Mouse (Mus musculus) CH12.LX (cell line): ENCODE data around the gene Snta1. TPM values are rescaled to one million over a fixed set of nuclear protein-coding genes. Genes with fewer than 3 reads are reported as not detected.

ENCODE experiments used
- DNase-seq: peaks from one replicate; pipeline ENCODE4 v3.0.0-alpha.2; 2013; ENCODE audit errors: extremely low read depth
- H3K27ac ChIP-seq: 2 replicates; pipeline ENCODE4 v1.5.1; 2012; ENCODE audit warnings: low read depth, mild to moderate bottlenecking, control low read depth, moderate library complexity; ENCODE audit not compliant: insufficient read depth
- H3K27me3 ChIP-seq: replicated peaks from 2 replicates; pipeline ENCODE3; 2012; ENCODE audit warnings: inconsistent platforms
- H3K36me3 ChIP-seq, 2 experiments: replicated peaks in 1 of 2; 2 replicates each; pipeline versions ENCODE3 to v1.6.1; 2012; ENCODE audit warnings: inconsistent platforms in 1 of 2, low read length in 1 of 2, mild to moderate bottlenecking in 1 of 2, mixed read lengths in 1 of 2, moderate library complexity in 1 of 2; ENCODE audit not compliant: control insufficient read depth in 1 of 2, insufficient read depth in 1 of 2
- H3K4me1 ChIP-seq, 2 experiments: 2 replicates each; pipeline ENCODE4 v1.6.1; 2012; ENCODE audit warnings: inconsistent platforms in 1 of 2, moderate library complexity in 1 of 2; ENCODE audit not compliant: insufficient read depth in 2 of 2, control insufficient read depth in 1 of 2
- H3K4me2 ChIP-seq: 2 replicates; pipeline ENCODE4 v1.6.1; 2012; ENCODE audit warnings: low read depth, mild to moderate bottlenecking, control low read depth; ENCODE audit not compliant: poor library complexity, insufficient read depth, severe bottlenecking
- H3K4me3 ChIP-seq, 3 experiments: fragments of 150-350 bp in 1 of 3; sonication (generic) in 1 of 3; replicated peaks in 1 of 3; 2 replicates each; pipeline versions ENCODE3 to v1.5.1; 2011 to 2012; ENCODE audit warnings: low read depth in 2 of 3, low read length in 2 of 3, mild to moderate bottlenecking in 2 of 3, moderate library complexity in 2 of 3, control low read depth in 1 of 3, improper control_type of control experiment in 1 of 3, inconsistent platforms in 1 of 3, mixed read lengths in 1 of 3; ENCODE audit not compliant: poor library complexity in 1 of 3
- H3K79me2 ChIP-seq: replicated peaks from 2 replicates; pipeline ENCODE4 v1.6.1; 2012; ENCODE audit warnings: mild to moderate bottlenecking, moderate library complexity; ENCODE audit not compliant: control insufficient read depth, poor library complexity, insufficient read depth, severe bottlenecking; ENCODE audit errors: extremely low read depth
- H3K9ac ChIP-seq: 2 replicates; pipeline ENCODE4 v1.6.1; 2012; ENCODE audit warnings: low read depth, mild to moderate bottlenecking, control low read depth, moderate library complexity; ENCODE audit not compliant: insufficient read depth
- H3K9me3 ChIP-seq: replicated peaks from 2 replicates; pipeline ENCODE3; 2012; ENCODE audit warnings: low read length, inconsistent platforms, mixed read lengths
- CHD2 ChIP-seq: IDR thresholded peaks from 2 replicates; pipeline ENCODE4 v1.6.1; 2011; ENCODE audit warnings: low read length, improper control_type of control experiment
- E2F4 ChIP-seq: IDR thresholded peaks from 2 replicates; pipeline ENCODE4 v1.6.1; 2011; ENCODE audit warnings: low read depth, low read length, improper control_type of control experiment; ENCODE audit not compliant: insufficient replicate concordance
- ELF1 ChIP-seq: IDR thresholded peaks from 2 replicates; pipeline ENCODE4 v1.6.1; 2014; ENCODE audit warnings: low read depth, mild to moderate bottlenecking, inconsistent platforms, low read length, improper control_type of control experiment
- EP300 ChIP-seq: IDR thresholded peaks from 2 replicates; pipeline ENCODE4 v1.6.1; 2011; ENCODE audit warnings: low read length, improper control_type of control experiment
- ETS1 ChIP-seq: conservative IDR thresholded peaks from 2 replicates; pipeline ENCODE4 v1.6.1; 2012; ENCODE audit warnings: low read depth, mild to moderate bottlenecking, inconsistent platforms, low read length, improper control_type of control experiment, moderate library complexity
- HCFC1 ChIP-seq: IDR thresholded peaks from 2 replicates; pipeline ENCODE4 v1.6.1; 2012; ENCODE audit warnings: low read depth, mild to moderate bottlenecking, inconsistent platforms, low read length, improper control_type of control experiment
- JUND ChIP-seq: conservative IDR thresholded peaks from 2 replicates; pipeline ENCODE4 v1.6.1; 2011; ENCODE audit warnings: low read depth, low read length, improper control_type of control experiment
- KAT2A ChIP-seq: IDR thresholded peaks from 2 replicates; pipeline ENCODE4 v1.6.1; 2012; ENCODE audit warnings: low read length, improper control_type of control experiment, inconsistent platforms; ENCODE audit not compliant: insufficient replicate concordance
- MEF2A ChIP-seq: IDR thresholded peaks from 2 replicates; pipeline ENCODE4 v1.6.1; 2014; ENCODE audit warnings: low read depth, mild to moderate bottlenecking, inconsistent platforms, low read length, improper control_type of control experiment, borderline replicate concordance
- NELFE ChIP-seq: IDR thresholded peaks from 2 replicates; pipeline ENCODE4 v1.6.1; 2011; ENCODE audit warnings: low read depth, low read length, improper control_type of control experiment
- PAX5 ChIP-seq: IDR thresholded peaks from 2 replicates; pipeline ENCODE4 v1.6.1; 2012; ENCODE audit warnings: low read length, inconsistent platforms, mixed read lengths
- POLR2A ChIP-seq: IDR thresholded peaks from 2 replicates; pipeline ENCODE4 v1.6.1; 2011; ENCODE audit warnings: low read depth, mild to moderate bottlenecking, improper control_type of control experiment, low read length
- ZC3H11A ChIP-seq: IDR thresholded peaks from 2 replicates; pipeline ENCODE4 v1.6.1; 2012; ENCODE audit warnings: low read depth, mild to moderate bottlenecking, inconsistent platforms, low read length, improper control_type of control experiment
- ZKSCAN1 ChIP-seq: IDR thresholded peaks from 2 replicates; pipeline ENCODE4 v1.6.1; 2012; ENCODE audit warnings: low read depth, inconsistent platforms, low read length, improper control_type of control experiment, borderline replicate concordance
- ZMIZ1 ChIP-seq: IDR thresholded peaks from 2 replicates; pipeline ENCODE4 v1.6.1; 2012; ENCODE audit warnings: low read depth, mild to moderate bottlenecking, inconsistent platforms, low read length, improper control_type of control experiment
- ZNF384 ChIP-seq: IDR thresholded peaks from 2 replicates; pipeline ENCODE4 v1.6.1; 2012; ENCODE audit warnings: low read depth, low read length, improper control_type of control experiment, inconsistent platforms
- dilution Hi-C: fragments of 300-500 bp; cut with MboI; formaldehyde crosslinking; loops from 2 replicates; pipeline ENCODE4 v1.14.3; 2020; ENCODE audit warnings: low sequenced_read_pairs; ENCODE audit not compliant: extremely low pct_unique_long_range_greater_than_20kb, extremely low pct_ligation_motif_present
- in situ Hi-C: fragments of 300-500 bp; cut with MboI; formaldehyde crosslinking; loops from 3 replicates; pipeline ENCODE4 v1.14.3; 2019; ENCODE audit warnings: low sequenced_read_pairs, low pct_ligation_motif_present, low pct_unique_long_range_greater_than_20kb, mixed read lengths
- polyA plus RNA-seq: library from polyadenylated mRNA; unstranded; fragments of >175 nt; gene quantifications from 2 replicates; pipeline ENCODE4 v1.2.1, GENCODE M21; 2012; ENCODE audit warnings: low read depth; ENCODE audit not compliant: insufficient read length
- total RNA-seq, 2 experiments: library from RNA; depleted of rRNA; stranded (reverse); fragments of 300-350 nt in 1 of 2; fragments of >200 nt in 1 of 2; gene quantifications; 2 replicates each; pipeline ENCODE4 v1.2.3; 2012 to 2014

Gene Snta1
- total and polyA plus RNA-seq, 3 experiments, result 0.33 TPM; not detected in 2

- no peak for DNase-seq
These were observed 5.9 kb downstream of the Snta1 start for GRCm38 (mm10) chr2:154401976-154402375.

GRCm38 (mm10) chr2:154399325-154399724 is 8.6 kb downstream of the Snta1 start:
- Histone ChIP-seq H3K4me3 (no peak overlapping the region), H3K4me1 (no peaks in the 10 kb centered on the region), H3K9me3 (no peaks in the 10 kb centered on the region), H3K36me3 (no peaks in the 10 kb centered on the region), H3K4me2 (no peak overlapping the region), H3K79me2 (no peaks in the 10 kb centered on the region), H3K9ac (no peak overlapping the region), H3K27me3 (no peaks in the 10 kb centered on the region), H3K27ac (no peak overlapping the region)
- in situ Hi-C loops, result no loop called here
- no peak for DNase-seq
- dilution Hi-C loops, result no loop called here
- TF ChIP-seq ETS1, result no peak
- no peak for TF ChIP-seq PAX5
- no peak for TF ChIP-seq KAT2A
- no peak for TF ChIP-seq POLR2A
- TF ChIP-seq ZNF384, result no peak
- no peak for TF ChIP-seq ZKSCAN1
- TF ChIP-seq ZMIZ1, result no peak
- TF ChIP-seq HCFC1, result no peak
- no peak for TF ChIP-seq MEF2A
- no peak for TF ChIP-seq E2F4
- TF ChIP-seq ZC3H11A, result no peak
- no peak for TF ChIP-seq CHD2

More at GRCm38 (mm10) chr2:154401976-154402375, 5.9 kb downstream of the Snta1 start:
- Histone ChIP-seq H3K4me1 (peaks cover 0 to 9% of the 10 kb centered on the region in 2 experiments; a peak in 1 of 4 replicates), H3K27ac (no peak overlapping the region)
- TF ChIP-seq ZNF384 (peak; percentile 30; the same call in 1 of the 2 replicates), ZKSCAN1 (no peak)
- TF ChIP-seq, all 38 proteins: peak for 1
- H3K4me2 ChIP-seq, result no peak overlapping the region
- in situ Hi-C loops (no loop called here), dilution Hi-C loops (no loop called here)
- H3K36me3 ChIP-seq, result no peaks in the 10 kb centered on the region
- no peak overlapping the region for H3K9ac ChIP-seq
- no peaks in the 10 kb centered on the region for H3K27me3 ChIP-seq
- no peak overlapping the region for H3K4me3 ChIP-seq
- H3K9me3 ChIP-seq, result no peaks in the 10 kb centered on the region
- no peaks in the 10 kb centered on the region for H3K79me2 ChIP-seq

GRCm38 (mm10) chr2:154398267-154398666 is 9.6 kb downstream of the Snta1 start:
- in situ Hi-C loops, result no loop called here
- dilution Hi-C loops, result no loop called here
- H3K9ac ChIP-seq, result no peak overlapping the region
- H3K79me2 ChIP-seq, result no peaks in the 10 kb centered on the region
- DNase-seq, result no peak
- TF ChIP-seq ZMIZ1 (no peak), JUND (no peak), ZNF384 (no peak), PAX5 (no peak), NELFE (no peak), ELF1 (no peak), HCFC1 (no peak), EP300 (no peak)
- TF ChIP-seq, all 38 proteins: peak for 0
- no peak overlapping the region for H3K4me2 ChIP-seq
- no peak overlapping the region for H3K27ac ChIP-seq
- no peaks in the 10 kb centered on the region for H3K36me3 ChIP-seq
- no peaks in the 10 kb centered on the region for H3K9me3 ChIP-seq
- H3K4me3 ChIP-seq, result no peak overlapping the region
- no peaks in the 10 kb centered on the region for H3K27me3 ChIP-seq
- H3K4me1 ChIP-seq, result no peaks in the 10 kb centered on the region
